Mouse (Mus musculus): Measurements from ENCODE around the gene Tcf7.

DNA sequence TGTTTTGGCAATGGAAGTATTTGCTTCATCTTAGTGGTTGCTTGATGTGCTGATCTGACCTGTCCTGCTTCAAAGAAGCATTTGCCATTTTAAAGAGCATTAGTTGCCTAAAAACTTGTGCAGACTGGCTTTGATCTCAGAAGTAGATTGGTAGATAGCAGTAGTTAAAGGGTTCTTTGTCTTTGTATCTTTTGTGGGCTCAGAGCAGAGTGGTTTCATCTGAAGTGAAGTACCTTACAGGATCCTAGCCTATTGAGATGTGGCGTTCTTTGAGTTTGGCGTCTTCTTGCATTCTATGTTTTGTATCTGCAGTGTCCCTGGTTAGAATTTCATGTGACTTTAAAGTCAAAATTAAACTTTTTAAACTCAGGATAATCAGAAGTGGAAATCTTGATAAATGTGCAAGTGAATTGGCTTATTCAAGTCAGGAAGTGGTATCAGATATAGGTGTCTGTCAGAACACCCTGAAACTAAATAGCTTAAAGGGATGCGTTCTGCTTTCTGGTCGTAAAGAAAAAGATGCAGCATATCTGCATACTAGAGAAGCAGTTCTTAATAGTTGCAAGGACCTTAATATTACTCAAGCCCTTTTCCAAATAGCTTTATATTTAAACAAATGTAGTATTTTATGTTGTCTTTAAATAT lies 41.8 kb downstream of the Tcf7 start:
- no peak for TF ChIP-seq POLR2A (IDR thresholded peaks at IDR 0.05; ENCODE audit: borderline replicate concordance, insufficient read depth, low read length)
- TF ChIP-seq CTCF (IDR thresholded peaks at IDR 0.05; ENCODE audit: borderline replicate concordance, insufficient read depth, low read depth, low read length) = no peak

All from cerebellum, adult 2 months (tissue).